Mouse (Mus musculus) layer of hippocampus, postnatal 36 days (tissue): Measurements from ENCODE around the gene Urb2. TPM values are rescaled to one million over a fixed set of nuclear protein-coding genes. Genes with fewer than 3 reads are reported as not detected.
A peak's percentile ranks its signal among the peaks of the same experiment; 100 is the strongest.
"Not testable (repeated sequence)": the region's sequence is repeated elsewhere in the genome, so short reads cannot be mapped to it uniquely, and the experiment has no call there.

Experiments
- DNase-seq, 2 experiments: peaks; one replicate each; pipeline ENCODE4 v3.0.0; 2022
- total RNA-seq, 2 experiments: library from RNA; stranded (reverse); gene quantifications; 2 replicates each; pipeline ENCODE4 v1.2.3; 2021

The Urb2 gene
- total RNA-seq, 2 experiments from 2014 or later, result 11.8 to 12.5 TPM

- no peak for DNase-seq
Measured at GRCm38 (mm10) chr8:124014751-124015150, 6.6 kb upstream of the Urb2 start.

DNA sequence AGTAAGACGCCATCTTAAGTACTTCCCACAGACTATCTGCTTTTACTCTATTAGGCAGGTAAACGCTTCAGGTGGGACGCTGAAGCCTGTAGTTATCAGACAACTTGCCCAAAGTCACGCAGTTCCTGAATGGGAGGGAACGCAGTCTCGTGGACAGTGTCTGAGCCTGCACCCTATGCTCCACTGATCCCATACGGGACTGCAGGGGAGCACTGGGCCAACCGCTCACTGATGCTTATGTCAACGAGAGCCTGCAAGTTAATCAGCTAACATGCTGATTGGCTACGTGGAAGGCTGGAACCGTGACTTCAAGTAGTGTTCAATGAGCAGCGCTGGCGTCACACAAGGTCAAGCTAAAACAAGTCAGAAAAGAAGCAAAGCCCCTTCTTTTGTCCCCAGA is 1.5 kb upstream of the Urb2 start:
- no peak for DNase-seq

GRCm38 (mm10) chr8:124020439-124021236 is 670 bp upstream of the Urb2 start:
- DNase-seq, result peak in 1 of 2 experiments; percentile 33

- DNase-seq, result not testable (repeated sequence)
Measured at GRCm38 (mm10) chr8:124026265-124026664, 5.0 kb downstream of the Urb2 start.

GRCm38 (mm10) chr8:124027831-124028230 is 6.5 kb downstream of the Urb2 start:
- DNase-seq, result no peak

DNA sequence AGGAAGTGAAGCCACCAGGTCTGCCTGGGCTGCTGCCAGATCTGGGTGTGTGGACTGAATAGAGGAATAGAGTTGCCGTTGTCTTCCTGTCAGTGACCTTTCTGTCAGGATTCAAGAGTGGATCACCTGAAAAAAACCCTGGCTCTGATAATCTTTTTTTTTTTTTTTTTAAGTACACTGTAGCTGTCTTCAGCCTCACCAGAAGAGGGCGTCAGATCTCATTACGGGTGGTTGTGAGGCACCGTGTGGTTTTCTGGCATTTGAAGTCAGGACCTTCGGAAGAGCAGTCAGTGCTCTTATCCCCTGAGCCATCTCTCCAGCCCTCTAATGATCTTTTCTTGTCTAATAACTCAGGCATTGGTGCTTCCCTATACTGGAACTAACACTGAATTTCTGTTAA is 12.1 kb downstream of the Urb2 start:
- DNase-seq, result no peak

DNA sequence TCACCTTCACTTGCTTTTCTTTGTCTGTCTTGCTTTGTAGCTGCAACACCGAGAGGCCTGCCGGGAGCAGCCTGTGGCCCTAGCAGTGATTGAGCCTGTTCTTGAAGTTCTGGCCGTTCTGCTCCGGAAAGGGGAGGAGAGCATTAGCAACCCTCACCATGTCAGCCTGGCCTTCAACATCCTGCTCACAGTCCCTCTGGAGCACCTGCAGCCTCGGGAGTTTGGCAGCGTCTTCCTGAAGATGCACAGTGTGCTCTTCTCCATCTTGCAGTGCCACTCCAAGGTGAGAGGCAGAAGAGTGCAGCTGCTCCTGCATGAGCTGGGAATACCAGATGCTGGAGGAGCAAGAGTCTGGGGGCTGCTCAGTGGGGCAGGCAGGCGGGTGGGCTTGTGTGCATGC is 16.8 kb downstream of the Urb2 start:
- no peak for DNase-seq

- DNase-seq, result no peak
Measured at GRCm38 (mm10) chr8:124039351-124039750, 18.0 kb downstream of the Urb2 start.

DNA sequence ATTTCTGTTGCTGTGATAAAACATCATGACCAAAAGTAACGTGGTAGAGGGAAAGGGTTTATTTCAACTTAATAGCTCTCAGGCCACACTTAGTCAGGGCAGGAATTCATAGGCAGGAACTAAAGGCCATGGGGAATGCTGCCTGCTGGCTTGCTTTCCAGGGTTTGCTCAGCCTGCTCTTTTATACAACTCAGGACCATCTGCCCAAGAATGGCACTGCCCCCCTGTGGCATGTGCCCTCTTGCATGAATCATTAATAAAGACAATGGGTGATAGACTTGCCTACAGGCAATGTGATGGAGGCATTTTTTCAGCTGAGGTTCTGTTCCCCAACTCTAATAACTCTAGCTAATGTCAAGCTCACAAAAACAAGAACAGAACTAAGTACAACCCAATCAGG is 20.9 kb downstream of the Urb2 start:
- no peak for DNase-seq

DNA sequence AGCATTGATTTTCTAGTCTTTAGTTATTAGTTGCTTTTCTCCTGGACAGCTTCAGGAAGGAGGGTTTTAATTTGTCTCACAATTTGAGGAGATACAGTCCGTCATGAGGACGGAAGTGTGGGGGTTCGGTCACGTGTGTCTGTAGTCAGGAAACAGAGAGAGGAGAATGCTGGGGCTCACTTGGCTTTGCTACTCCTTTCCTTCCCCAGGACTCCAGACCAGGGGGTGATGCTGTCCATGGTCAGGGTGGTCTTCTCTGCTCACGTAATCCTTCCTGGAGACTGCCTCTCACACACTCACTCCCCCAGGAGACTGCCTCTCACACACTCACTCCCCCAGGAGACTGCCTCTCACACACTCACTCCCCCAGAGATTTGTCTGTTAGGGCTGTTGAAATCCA is 23.1 kb downstream of the Urb2 start:
- DNase-seq, result no peak

DNA sequence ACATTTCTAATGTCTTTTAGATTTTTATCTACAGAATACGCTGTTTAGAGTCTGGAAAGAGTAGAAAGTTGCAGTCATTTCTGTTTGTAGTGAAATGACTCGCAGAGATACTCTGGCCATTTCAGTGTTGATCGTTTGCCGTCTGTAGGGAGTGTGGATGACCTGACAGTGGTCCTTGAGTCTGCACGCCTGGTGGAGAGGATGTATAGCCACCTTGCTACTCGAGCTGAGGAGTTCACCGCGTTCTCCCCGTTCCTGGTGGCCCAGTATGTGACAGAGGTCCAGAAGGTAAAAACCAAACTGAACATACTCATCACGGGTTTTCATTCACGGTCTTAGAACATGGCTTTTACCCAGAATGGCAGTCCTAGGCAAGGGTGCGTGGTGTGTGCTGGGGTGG is 23.6 kb downstream of the Urb2 start:
- no peak for DNase-seq

DNA sequence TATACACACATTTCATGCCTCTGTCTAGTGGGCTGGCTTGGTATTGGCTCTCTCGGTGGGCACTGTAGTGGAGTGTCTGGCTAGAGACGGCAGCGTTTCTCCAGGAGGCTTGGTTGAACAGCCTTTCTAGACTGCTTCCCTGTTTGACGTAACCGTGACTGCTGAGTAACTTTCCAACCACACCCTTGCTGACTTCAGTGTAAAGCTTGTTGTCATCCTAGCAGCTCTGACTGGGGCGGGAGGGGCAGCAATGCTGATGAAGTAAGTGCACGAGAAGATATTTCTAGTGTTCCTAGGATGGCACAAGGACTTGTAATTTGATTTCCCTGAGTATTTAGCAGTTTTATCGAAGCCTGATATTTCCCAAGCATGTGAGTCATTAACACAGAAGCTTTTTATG is 24.5 kb downstream of the Urb2 start:
- DNase-seq, result no peak

- peak; percentile 67 to 69 for DNase-seq
Measured at GRCm38 (mm10) chr8:124052110-124052509, 30.8 kb downstream of the Urb2 start.

- no peak for DNase-seq
Measured at GRCm38 (mm10) chr8:124052568-124052967, 31.3 kb downstream of the Urb2 start.

GRCm38 (mm10) chr8:124056832-124057655 is 35.7 kb downstream of the Urb2 start:
- DNase-seq, result no peak

GRCm38 (mm10) chr8:124066325-124067058 is 45.2 kb downstream of the Urb2 start:
- no peak for DNase-seq

GRCm38 (mm10) chr8:124067059-124067750 is 45.9 kb downstream of the Urb2 start:
- no peak for DNase-seq

DNA sequence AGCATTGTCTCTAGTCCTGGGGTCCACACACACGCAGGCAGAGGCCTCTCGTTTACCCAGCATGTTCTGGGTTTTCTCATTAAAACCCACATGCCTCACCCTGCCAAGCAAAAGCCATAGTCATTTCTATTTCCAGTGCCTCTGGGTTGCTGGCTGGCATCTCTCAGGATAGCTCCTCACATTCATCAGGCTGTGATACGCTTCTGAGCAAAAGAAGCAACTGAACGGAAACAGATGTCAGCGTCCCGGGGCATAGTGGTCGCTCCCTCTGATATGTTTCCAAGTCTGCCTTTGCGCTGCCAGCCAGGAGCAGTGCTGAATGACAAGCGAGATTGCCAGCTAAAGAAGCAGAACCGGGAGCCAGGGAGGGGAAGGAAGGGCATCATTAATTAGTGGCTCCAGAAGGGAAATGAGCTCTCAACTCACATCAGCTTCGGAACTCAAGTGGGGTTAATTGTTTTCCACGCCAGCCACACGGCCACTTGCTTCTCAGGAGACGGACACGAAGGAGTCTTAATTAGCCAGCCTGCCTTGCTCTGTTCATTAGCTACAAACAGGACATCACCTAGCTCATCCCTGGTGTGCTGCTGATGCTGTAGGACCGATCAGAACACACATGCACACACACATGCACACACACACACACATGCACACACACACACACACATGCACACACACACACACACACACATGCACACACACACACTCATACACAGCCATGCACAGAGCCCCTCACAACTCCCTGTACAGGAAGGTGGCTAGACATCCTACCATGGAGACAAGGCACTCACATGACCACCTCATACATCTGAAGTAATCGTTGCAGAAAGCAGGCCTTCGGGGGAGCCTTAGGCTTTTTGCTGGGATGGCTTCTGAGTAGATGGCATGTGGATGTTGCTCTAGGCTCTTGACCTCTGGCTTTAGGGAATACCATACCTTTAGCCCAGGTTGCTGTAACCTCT is 49.3 kb downstream of the Urb2 start:
- DNase-seq, result peak; percentile 19 to 32

GRCm38 (mm10) chr8:124075977-124076376 is 54.7 kb downstream of the Urb2 start:
- no peak for DNase-seq

GRCm38 (mm10) chr8:124076416-124076815 is 55.1 kb downstream of the Urb2 start:
- no peak for DNase-seq

GRCm38 (mm10) chr8:124077377-124077776 is 56.1 kb downstream of the Urb2 start:
- DNase-seq, result no peak
